Mouse (Mus musculus) c-Kit-positive CD71-positive TER-119-negative erythroid progenitor cells, embryonic 14.5 days (primary cell): ENCODE data around the gene Cxcl17.

Source experiments
- DNase-seq: peaks from one replicate; pipeline ENCODE4 v3.0.0-alpha.2; 2013; ENCODE audit warnings: low read depth

Gene Cxcl17

GRCm38 (mm10) chr7:25369058-25369749, 43.5 kb downstream of the Cxcl17 start, which contains the start of gene Cnfn:
Gene Cnfn (minus strand): TSS chr7:25369724.
- DNase-seq: no peak

GRCm38 (mm10) chr7:25368333-25368732, 44.4 kb downstream of the Cxcl17 start:
- no peak for DNase-seq

GRCm38 (mm10) chr7:25367632-25368293, 44.9 kb downstream of the Cxcl17 start:
- no peak for DNase-seq

- no peak for DNase-seq
Observed at GRCm38 (mm10) chr7:25365937-25366625, 46.6 kb downstream of the Cxcl17 start.

GRCm38 (mm10) chr7:25363632-25364031, 49.1 kb downstream of the Cxcl17 start:
- no peak for DNase-seq

GRCm38 (mm10) chr7:25363151-25363550, 49.5 kb downstream of the Cxcl17 start:
- no peak for DNase-seq

GRCm38 (mm10) chr7:25358721-25359206, 53.9 kb downstream of the Cxcl17 start:
- DNase-seq: no peak
